Mouse (Mus musculus) forebrain, postnatal 0 days (tissue): ENCODE measurements around the gene Slc44a5. TPM values are rescaled to one million over a fixed set of nuclear protein-coding genes. Genes with fewer than 3 reads are reported as not detected.
A peak's percentile ranks its signal among the peaks of the same experiment; 100 is the strongest.

ENCODE experiments used
- ATAC-seq: fragments of 200-750 bp; cut with Nextera tagmentation; 2 replicates; pipeline ENCODE4 v1.8.0; 2017; ENCODE audit warnings: mild to moderate bottlenecking, moderate library complexity
- DNase-seq: peaks from one replicate; pipeline ENCODE4 v3.0.0-alpha.2; 2015
- H3K27ac ChIP-seq: fragments of 300-500 bp; sonication (generic); 2 replicates; pipeline ENCODE4 v1.5.1; 2014; ENCODE audit warnings: low read depth, mild to moderate bottlenecking, antibody characterized with exemption, low read length, moderate library complexity, mixed read lengths
- H3K27me3 ChIP-seq: fragments of 300-500 bp; sonication (generic); 2 replicates; pipeline ENCODE4 v1.6.1; 2014; ENCODE audit warnings: mild to moderate bottlenecking, low read length, mixed read lengths; ENCODE audit not compliant: insufficient read depth
- H3K36me3 ChIP-seq: fragments of 300-500 bp; sonication (generic); 2 replicates; pipeline ENCODE4 v1.6.1; 2014; ENCODE audit warnings: mild to moderate bottlenecking, moderate library complexity; ENCODE audit not compliant: insufficient read depth
- H3K4me1 ChIP-seq: fragments of 300-500 bp; sonication (generic); 2 replicates; pipeline ENCODE4 v1.6.1; 2014; ENCODE audit warnings: antibody characterized with exemption; ENCODE audit not compliant: insufficient read depth
- H3K4me2 ChIP-seq: fragments of 300-500 bp; sonication (generic); 2 replicates; pipeline ENCODE4 v1.6.1; 2014; ENCODE audit warnings: low read depth, mild to moderate bottlenecking, moderate library complexity
- H3K4me3 ChIP-seq: fragments of 300-500 bp; sonication (generic); 2 replicates; pipeline ENCODE4 v1.5.1; 2014; ENCODE audit warnings: low read depth, low read length, mixed read lengths
- H3K9ac ChIP-seq: fragments of 300-500 bp; sonication (generic); 2 replicates; pipeline ENCODE4 v1.6.1; 2014; ENCODE audit warnings: mild to moderate bottlenecking
- H3K9me3 ChIP-seq: fragments of 300-500 bp; sonication (generic); 2 replicates; pipeline ENCODE4 v1.6.1; 2016; ENCODE audit warnings: low read length
- CTCF ChIP-seq: sonication (generic); IDR thresholded peaks from 2 replicates; pipeline ENCODE4 v1.5.1; 2016; ENCODE audit warnings: antibody characterized with exemption, control low read depth, low read depth
- WGBS: fragments of 180-500 bp; shearing (Covaris S2); extraction: QIAGEN DNeasy Blood & Tissue Kit; methylation state at CpG from one replicate; pipeline ENCODE4 v1.1.7; 2014; 5-methylcytosine and 5-hydroxymethylcytosine counted together
- polyA plus RNA-seq: library from polyadenylated mRNA; unstranded; fragments of >200 nt; fragmentation: Nextera tagmentation; extraction: Ambion mirVana; gene quantifications from 2 replicates; pipeline ENCODE4 v1.2.1, GENCODE M21; 2015
- total RNA-seq: library from RNA; depleted of rRNA; stranded (reverse); fragments of >200 nt; gene quantifications from 2 replicates; pipeline ENCODE4 v1.2.3, GENCODE M21; 2014

Gene Slc44a5
- total and polyA plus RNA-seq, 2 experiments from 2014 or later = 8.4 to 39.5 TPM

DNA sequence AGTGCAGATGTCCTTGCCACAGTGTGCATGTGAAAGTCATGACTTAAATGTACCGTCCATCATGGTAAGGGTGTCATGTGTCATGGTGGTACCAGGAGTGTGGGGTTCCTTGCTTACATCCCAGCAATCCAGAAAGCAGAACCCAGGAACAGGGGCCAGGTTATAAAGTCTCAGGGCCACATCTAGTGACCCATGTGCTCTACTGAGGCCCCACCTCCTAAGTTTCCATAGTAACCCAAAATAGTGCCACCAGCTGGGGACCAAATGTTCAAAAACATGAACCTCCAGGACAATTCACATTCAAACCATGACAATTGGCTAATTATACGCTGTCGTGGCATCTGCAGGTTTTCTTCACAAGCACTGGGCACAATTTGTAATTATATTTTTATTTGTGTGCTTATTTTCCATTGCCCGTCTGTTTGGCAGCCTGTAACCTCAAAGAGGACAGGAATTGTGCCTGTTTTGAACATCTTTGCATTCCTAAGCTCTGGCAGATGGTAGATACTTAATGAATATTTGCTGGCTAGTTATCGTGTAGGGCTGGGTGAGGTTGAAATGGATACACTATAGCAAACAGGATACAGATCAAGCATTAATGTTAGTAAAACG, 145.9 kb downstream of the Slc44a5 start:
- Histone ChIP-seq H3K27me3 (no peaks in the 10 kb centered on the region), H3K4me1 (peaks cover 4% of the 10 kb centered on the region; the same call in 1 of the 2 replicates), H3K4me2 (no peak overlapping the region), H3K36me3 (no peaks in the 10 kb centered on the region), H3K9me3 (no peaks in the 10 kb centered on the region), H3K4me3 (no peak overlapping the region), H3K9ac (no peak overlapping the region), H3K27ac (no peak overlapping the region)
- 36% methylated on average over 6 of the region's 6 CpGs for whole genome bisulfite sequencing
- no peak for TF ChIP-seq CTCF
- DNase-seq = no peak
- peak; percentile 45; the same call in 1 of the 2 replicates for ATAC-seq

DNA sequence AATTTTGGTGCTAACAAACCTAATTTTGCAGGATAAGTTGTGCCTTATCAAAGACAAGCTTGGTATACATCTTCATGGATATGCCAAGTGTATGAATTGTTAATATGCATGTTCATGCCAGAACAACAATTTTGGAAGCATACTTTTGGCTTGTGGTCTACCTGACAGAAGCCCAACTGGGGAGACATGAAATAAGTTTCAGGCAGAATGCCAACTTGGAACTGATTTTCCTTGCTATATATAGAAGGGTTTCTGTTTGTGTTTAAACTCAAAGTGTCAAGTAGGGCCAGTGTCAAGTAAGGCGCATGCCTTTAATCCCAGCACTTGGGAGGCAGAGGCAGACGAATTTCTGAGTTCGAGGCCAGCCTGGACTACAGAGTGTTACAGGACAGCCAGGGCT, 149.3 kb downstream of the Slc44a5 start:
- Histone ChIP-seq H3K4me3 (no peak overlapping the region), H3K4me2 (no peak overlapping the region), H3K27ac (no peak overlapping the region), H3K9me3 (no peaks in the 10 kb centered on the region), H3K36me3 (no peaks in the 10 kb centered on the region), H3K4me1 (peaks cover 10% of the 10 kb centered on the region), H3K27me3 (0 out of 2 replicates have a peak, but pooled peaks cover 5% of the 10 kb centered on the region), H3K9ac (no peak overlapping the region)
- ATAC-seq (no peak), DNase-seq (peak; percentile 45)
- 67% methylated on average over 3 of the region's 3 CpGs for WGBS
- no peak for TF ChIP-seq CTCF

GRCm38 (mm10) chr3:154124890-154125575, 151.8 kb downstream of the Slc44a5 start:
- DNase-seq = no peak
- peak; percentile 42 for ATAC-seq
- Histone ChIP-seq H3K36me3 (no peaks in the 10 kb centered on the region), H3K27me3 (0 out of 2 replicates have a peak, but pooled peaks cover 5% of the 10 kb centered on the region), H3K4me3 (no peak overlapping the region), H3K27ac (no peak overlapping the region), H3K9me3 (no peaks in the 10 kb centered on the region), H3K4me1 (peaks cover 13% of the 10 kb centered on the region), H3K4me2 (no peak overlapping the region), H3K9ac (no peak overlapping the region)
- TF ChIP-seq CTCF = no peak
- 21% methylated on average over 15 of the region's 15 CpGs for WGBS

- no peaks in the 10 kb centered on the region for H3K9me3 ChIP-seq
- 44% methylated on average over 7 of the region's 7 CpGs for WGBS
- no peak overlapping the region for H3K4me2 ChIP-seq
- TF ChIP-seq CTCF = no peak
- H3K27ac ChIP-seq = no peak overlapping the region
- ATAC-seq (no peak), DNase-seq (no peak)
- H3K4me3 ChIP-seq = no peak overlapping the region
- H3K9ac ChIP-seq = no peak overlapping the region
- H3K4me1 ChIP-seq = peaks cover 13% of the 10 kb centered on the region
- H3K36me3 ChIP-seq = no peaks in the 10 kb centered on the region
- 0 out of 2 replicates have a peak, but pooled peaks cover 5% of the 10 kb centered on the region for H3K27me3 ChIP-seq
Observed at GRCm38 (mm10) chr3:154125768-154126376, 152.6 kb downstream of the Slc44a5 start.

GRCm38 (mm10) chr3:154127246-154127645, 154.0 kb downstream of the Slc44a5 start:
- Histone ChIP-seq H3K9me3 (no peaks in the 10 kb centered on the region), H3K4me2 (no peak overlapping the region), H3K4me1 (peaks cover 13% of the 10 kb centered on the region), H3K9ac (no peak overlapping the region), H3K4me3 (no peak overlapping the region), H3K27ac (no peak overlapping the region), H3K36me3 (no peaks in the 10 kb centered on the region), H3K27me3 (0 out of 2 replicates have a peak, but pooled peaks cover 5% of the 10 kb centered on the region)
- 38% methylated on average over 3 of the region's 3 CpGs for WGBS
- ATAC-seq (peak; percentile 54; the same call in 1 of the 2 replicates), DNase-seq (peak; percentile 39)
- TF ChIP-seq CTCF = no peak

DNA sequence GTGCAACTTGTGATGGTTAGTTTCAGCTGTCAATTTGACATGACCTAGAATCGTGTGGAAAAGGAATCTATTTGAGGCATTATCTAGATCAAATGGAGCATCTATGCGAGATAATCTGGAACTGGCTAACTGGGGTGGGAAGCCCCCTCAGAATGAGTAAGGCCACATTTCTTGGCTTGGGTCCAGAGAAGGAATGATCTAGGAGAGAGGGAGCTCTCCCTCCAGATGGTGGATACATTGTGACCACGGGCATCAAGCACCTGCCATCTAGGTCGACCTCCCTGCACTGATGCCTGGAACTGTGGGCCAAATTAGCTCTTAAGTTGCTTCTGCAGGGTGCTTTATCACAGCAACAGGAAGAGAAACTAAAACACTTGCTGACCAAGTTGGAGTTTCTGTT, 155.8 kb downstream of the Slc44a5 start:
- Histone ChIP-seq H3K27me3 (0 out of 2 replicates have a peak, but pooled peaks cover 5% of the 10 kb centered on the region), H3K9me3 (no peaks in the 10 kb centered on the region), H3K4me1 (peaks cover 13% of the 10 kb centered on the region), H3K4me3 (no peak overlapping the region), H3K4me2 (no peak overlapping the region), H3K27ac (no peak overlapping the region), H3K9ac (no peak overlapping the region), H3K36me3 (no peaks in the 10 kb centered on the region)
- ATAC-seq (no peak), DNase-seq (no peak)
- no peak for TF ChIP-seq CTCF
- 57% methylated on average over 4 of the region's 4 CpGs for WGBS
